Mouse (Mus musculus): ENCODE data around the gene Vti1b.
A peak's percentile ranks its signal among the peaks of the same experiment; 100 is the strongest.

Gene Vti1b

DNA sequence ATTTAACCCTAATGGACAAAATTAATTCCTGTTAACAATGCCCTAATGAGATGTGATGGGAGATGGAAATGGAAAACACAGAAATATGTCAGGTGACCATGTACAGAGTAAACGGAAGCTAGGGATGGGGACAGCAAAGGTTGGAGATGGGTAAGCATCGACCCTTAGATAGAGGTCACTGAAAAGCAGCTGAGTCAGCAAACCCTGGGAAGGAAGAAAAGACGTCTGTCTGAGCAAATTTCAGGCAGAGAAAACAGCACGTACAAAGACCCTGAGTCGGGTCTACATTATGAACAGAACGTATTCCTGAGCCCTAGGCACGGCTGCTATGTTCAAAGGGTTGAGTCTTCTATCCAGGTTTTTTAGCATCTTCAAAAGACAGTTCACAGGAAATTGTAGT, 35.5 kb downstream of the Vti1b start:
- DNase-seq (ENCODE audit: low spot score): no peak

DNA sequence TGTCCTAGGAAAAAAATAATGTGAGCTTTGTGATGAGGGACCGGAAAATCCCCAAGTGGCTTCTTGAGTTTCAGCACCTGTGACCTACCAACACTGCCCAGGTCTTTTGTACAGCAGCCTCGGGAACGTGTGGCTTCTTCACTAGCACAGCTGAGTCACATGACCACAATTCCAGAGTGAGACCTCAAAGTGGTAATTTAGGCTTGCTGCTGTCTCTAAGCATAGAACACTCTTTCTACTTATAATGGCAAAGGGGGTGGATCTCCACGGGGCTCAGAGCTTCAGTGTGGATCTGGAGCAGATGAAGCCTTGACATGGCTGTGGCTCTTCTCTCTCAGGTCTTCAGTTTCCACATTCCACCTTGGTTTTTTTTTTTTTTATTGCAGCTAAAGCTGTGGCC, 37.4 kb downstream of the Vti1b start:
- DNase-seq (ENCODE audit: low spot score): no peak

DNA sequence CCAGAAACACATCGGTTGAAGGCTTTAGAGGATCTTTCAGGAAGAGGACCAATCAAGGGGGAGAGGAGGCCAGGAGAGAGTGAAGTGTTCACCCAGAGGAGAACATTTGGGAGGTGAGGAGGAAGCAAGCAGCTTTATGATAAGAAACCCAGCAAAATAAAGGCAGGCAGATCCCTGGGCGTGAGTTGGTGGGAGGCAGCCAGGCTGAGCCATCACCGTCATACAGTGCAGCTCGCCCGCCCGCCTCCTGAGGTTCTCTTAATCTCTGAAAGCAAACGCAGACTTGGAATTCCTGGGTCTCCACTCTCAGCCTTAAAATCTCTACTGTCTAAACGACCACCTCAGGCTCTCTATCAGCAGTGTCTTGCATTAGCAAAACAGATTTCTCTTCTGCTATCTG, 37.8 kb downstream of the Vti1b start:
- no peak for DNase-seq (ENCODE audit: low spot score)

DNA sequence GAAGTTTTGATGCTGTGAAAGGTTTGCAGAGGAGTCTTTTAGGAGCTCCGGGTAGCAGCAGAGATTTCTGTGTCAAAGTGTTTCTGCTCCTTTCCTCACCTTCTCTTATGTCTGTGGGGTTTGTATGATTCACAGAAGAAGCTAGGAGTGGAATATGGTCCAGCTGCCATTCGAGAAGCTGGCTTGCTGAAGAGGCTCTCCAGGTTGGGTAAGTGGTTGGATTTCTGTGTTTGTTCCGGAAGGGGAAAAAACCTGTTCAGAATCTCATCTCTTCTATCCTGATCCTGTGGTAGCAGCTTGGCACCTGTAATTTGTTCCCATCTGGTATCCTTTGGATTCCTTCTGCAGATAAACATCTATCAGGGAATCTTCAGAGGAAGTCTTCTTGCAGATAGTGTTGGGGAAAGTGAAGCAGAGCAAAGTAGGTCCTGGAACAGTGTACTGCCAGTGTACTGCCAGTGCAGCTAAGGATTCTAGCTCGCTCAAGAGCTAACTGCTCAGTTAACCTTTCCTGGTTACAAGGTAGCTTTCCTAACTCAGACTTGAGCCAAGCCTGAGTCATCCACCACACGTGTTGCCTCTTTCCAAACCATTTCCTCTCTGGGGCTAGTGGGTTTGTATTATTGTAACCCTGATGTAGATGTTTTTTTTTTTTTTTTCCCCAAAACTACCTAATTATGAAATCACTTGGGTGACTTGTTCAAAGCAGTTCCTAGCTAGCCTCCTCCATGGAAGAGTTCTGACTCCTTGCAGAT, 40.6 kb downstream of the Vti1b start:
- no peak for DNase-seq (ENCODE audit: low spot score)

DNA sequence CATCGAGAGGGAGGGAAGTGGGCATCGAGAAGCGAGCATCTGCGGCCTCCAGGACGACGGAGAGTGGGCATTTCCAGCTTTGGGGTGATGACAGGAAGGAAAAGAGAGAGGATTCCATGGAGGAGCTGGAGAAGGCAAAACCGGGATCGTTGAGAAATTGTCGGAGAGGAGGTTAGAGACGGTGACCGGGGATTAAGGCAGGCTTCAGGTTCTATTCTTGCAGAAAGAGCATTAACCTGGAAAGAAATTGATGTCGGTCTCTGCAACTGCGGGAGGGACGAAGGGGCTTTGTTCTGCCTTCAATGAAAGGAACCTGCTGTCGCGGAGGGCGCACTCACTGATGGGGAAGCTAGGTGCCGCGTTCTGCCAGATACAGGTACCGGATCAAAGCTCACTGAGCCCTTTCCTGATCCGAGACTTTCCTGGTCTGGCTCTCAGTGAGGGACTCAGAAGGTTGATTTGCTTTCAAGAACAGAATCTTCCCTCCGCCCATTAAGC, 41.2 kb downstream of the Vti1b start:
- DNase-seq (ENCODE audit: low spot score): no peak

DNA sequence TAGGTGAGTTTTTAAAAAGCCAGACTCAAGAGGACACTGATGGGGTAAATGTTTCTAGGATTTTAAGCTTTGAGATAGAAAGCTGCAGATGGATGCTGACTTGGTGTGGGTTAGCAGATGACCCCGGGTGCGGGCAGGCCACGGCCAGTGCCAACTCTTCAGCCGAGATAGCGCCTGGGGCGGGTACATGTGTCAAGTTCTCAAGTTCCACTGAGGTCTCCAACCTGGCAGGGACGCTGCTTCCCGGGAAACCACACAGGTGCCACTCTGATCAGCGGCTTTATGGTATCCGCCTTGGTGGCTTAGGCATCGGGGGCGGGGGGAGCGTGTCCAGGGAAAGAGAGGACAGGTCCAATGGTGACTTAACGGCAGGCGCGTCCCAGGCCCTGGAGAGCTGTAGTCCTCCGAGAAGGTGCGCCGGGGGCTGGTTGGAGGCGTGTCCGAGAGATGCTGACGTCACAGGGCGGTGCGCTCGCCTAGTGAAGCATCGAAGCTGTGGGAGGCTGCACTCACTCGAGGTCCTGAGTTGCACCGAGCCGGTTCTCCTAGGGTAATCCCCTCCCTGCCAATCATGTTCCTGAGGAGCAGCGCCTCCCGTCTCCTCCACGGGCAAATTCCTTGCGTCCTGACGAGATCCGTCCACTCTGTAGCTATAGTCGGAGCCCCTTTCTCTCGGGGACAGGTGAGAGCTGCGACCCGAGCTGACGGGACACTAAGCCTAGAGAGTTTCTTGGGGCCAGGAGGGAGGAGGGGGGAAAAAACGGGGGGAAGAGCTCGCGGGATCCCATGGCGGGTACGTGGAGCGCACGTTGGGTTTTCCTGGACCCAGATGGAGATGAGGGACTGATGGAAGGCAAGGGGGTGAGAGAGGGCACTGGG, 41.9 kb downstream of the Vti1b start, which contains the start of gene Arg2:
Gene Arg2 (plus strand): TSS at position 479 of the 879 bp plus-strand sequence.
- DNase-seq (ENCODE audit: low spot score): peak; percentile 27

DNA sequence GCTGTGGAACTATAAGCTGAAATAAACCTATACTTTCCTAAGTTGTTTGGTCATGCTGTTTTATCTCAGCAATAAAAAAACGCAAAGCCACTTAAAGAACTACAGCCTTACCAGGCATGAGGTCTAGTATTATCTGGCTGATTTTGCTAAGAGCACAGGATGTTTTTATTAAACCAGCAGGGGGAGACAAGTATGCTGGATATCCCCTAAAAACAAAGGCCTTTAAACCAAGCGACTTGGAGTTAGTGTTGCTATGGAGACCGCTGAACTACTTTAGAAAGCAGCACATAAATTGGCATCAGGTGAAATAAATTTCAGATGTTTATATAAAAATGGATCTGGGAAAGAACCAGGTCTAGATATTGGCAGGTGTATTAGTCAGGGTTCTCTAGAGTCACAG, 49.6 kb downstream of the Vti1b start:
- no peak for DNase-seq (ENCODE audit: low spot score)

DNA sequence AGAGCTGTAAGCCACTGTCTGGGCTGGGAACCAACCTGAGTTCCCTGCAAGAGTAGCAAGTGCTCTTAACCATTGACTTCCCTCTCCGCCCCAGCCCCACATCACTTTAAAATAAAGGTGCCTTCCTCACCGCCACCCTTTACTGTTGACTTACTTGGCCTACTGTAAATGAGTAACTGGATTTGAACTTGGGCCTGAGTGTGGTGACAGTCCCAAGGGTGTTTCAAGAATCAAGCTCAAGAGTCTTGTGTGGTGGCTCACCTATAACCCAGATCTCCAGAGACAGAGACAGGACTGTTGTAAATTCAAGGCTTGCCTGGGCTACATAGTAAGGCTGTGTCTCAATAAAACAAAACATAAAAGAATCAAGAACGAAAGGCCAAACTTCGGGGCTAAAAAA, 53.5 kb downstream of the Vti1b start:
- DNase-seq (ENCODE audit: low spot score): no peak
